Mouse (Mus musculus) spleen, embryonic (tissue): ENCODE measurements around the gene Ttbk1.

ENCODE experiments used
- CTCF ChIA-PET: fragments of 350-600 bp; sonication (Branson Sonifier 250); formaldehyde crosslinking; loops from one replicate; lab custom pipeline; 2022; lab: Charles Lee

Gene Ttbk1

GRCm38 (mm10) chr17:46477286-46477685 is 10.2 kb downstream of the Ttbk1 start:
- CTCF ChIA-PET, result no interaction called here

- CTCF ChIA-PET, result no interaction called here
These were observed 10.9 kb downstream of the Ttbk1 start for GRCm38 (mm10) chr17:46476601-46477000.

- CTCF ChIA-PET, result no interaction called here
These were observed 19.6 kb downstream of the Ttbk1 start for GRCm38 (mm10) chr17:46467830-46468229.

- CTCF ChIA-PET, result no interaction called here
These were observed 25.2 kb downstream of the Ttbk1 start for GRCm38 (mm10) chr17:46462226-46462625.

GRCm38 (mm10) chr17:46461347-46461746 is 26.1 kb downstream of the Ttbk1 start:
- CTCF ChIA-PET, result interaction anchor here (0.5 kb wide), 1 partner anchor 44 kb away, joined by 4 read pairs; no protein-coding TSS in a partner anchor

- CTCF ChIA-PET, result no interaction called here
These were observed 26.8 kb downstream of the Ttbk1 start for GRCm38 (mm10) chr17:46460673-46461072.

GRCm38 (mm10) chr17:46458439-46458838 is 29.0 kb downstream of the Ttbk1 start:
- CTCF ChIA-PET, result no interaction called here

- CTCF ChIA-PET, result interaction anchor here (1.0 kb wide), 1 partner anchor 86 kb away, joined by 3 read pairs; no protein-coding TSS in a partner anchor
These were observed 29.7 kb downstream of the Ttbk1 start for GRCm38 (mm10) chr17:46457791-46458190.

GRCm38 (mm10) chr17:46455110-46455691 is 32.3 kb downstream of the Ttbk1 start:
- CTCF ChIA-PET, result no interaction called here

GRCm38 (mm10) chr17:46454539-46454938 is 32.9 kb downstream of the Ttbk1 start:
- CTCF ChIA-PET, result interaction anchor here (0.6 kb wide), 1 partner anchor 1093 kb away, joined by 5 read pairs; no protein-coding TSS in a partner anchor

- CTCF ChIA-PET, result interaction anchor here (0.6 kb wide), 1 partner anchor 1094 kb away, joined by 5 read pairs; no protein-coding TSS in a partner anchor
These were observed 33.5 kb downstream of the Ttbk1 start for GRCm38 (mm10) chr17:46453970-46454411.

GRCm38 (mm10) chr17:46453302-46453948 is 34.0 kb downstream of the Ttbk1 start:
- CTCF ChIA-PET, result no interaction called here

GRCm38 (mm10) chr17:46452683-46453082 is 34.8 kb downstream of the Ttbk1 start:
- CTCF ChIA-PET, result no interaction called here

GRCm38 (mm10) chr17:46446264-46446663 is 41.2 kb downstream of the Ttbk1 start:
- CTCF ChIA-PET, result no interaction called here

GRCm38 (mm10) chr17:46444839-46445579 is 42.5 kb downstream of the Ttbk1 start:
- CTCF ChIA-PET, result no interaction called here

- CTCF ChIA-PET, result no interaction called here
These were observed 48.3 kb downstream of the Ttbk1 start for GRCm38 (mm10) chr17:46439176-46439575.

GRCm38 (mm10) chr17:46438298-46438873 is 49.1 kb downstream of the Ttbk1 start, which contains the start of gene Slc22a7:
Gene Slc22a7, minus strand, starts transcription at chr17:46438457.
- CTCF ChIA-PET, result no interaction called here

GRCm38 (mm10) chr17:46436672-46437366 is 50.7 kb downstream of the Ttbk1 start:
- CTCF ChIA-PET, result no interaction called here

- CTCF ChIA-PET, result no interaction called here
These were observed 53.8 kb downstream of the Ttbk1 start for GRCm38 (mm10) chr17:46433627-46434026.

GRCm38 (mm10) chr17:46428761-46429414 is 58.6 kb downstream of the Ttbk1 start, which contains the start of gene Crip3:
Gene Crip3, plus strand, starts transcription at chr17:46428926.
- CTCF ChIA-PET, result interaction anchor here (0.6 kb wide), 2 partner anchors 126 to 869 kb away, joined by 3 read pairs; no protein-coding TSS in a partner anchor

GRCm38 (mm10) chr17:46426496-46426895 is 61.0 kb downstream of the Ttbk1 start:
- CTCF ChIA-PET, result no interaction called here
